Mouse (Mus musculus): ENCODE data around the gene Gstp1. TPM values are rescaled to one million over a fixed set of nuclear protein-coding genes. Genes with fewer than 3 reads are reported as not detected.

Gene Gstp1
- polyA plus RNA-seq, 1 experiment from 2014 or later: 1,107 TPM

GRCm38 (mm10) chr19:4000949-4001525 is 36.7 kb downstream of the Gstp1 start:
- peak overlapping the region; percentile 99 for H3K27ac ChIP-seq (ENCODE audit: low read length)
- peak overlapping the region; percentile 96 for H3K4me2 ChIP-seq (ENCODE audit: low read depth, low read length)
- ATAC-seq: peak; percentile 11
- 16% methylated on average over 17 of the region's 17 CpGs for WGBS
- peaks cover 23% of the 10 kb centered on the region for H3K4me1 ChIP-seq (ENCODE audit: control insufficient read depth, insufficient read depth, low read length)
- peak overlapping the region; percentile 95 for H3K9ac ChIP-seq (ENCODE audit: low read depth, low read length)
- H3K36me3 ChIP-seq (ENCODE audit: control insufficient read depth, insufficient read depth, low read length): no peaks in the 10 kb centered on the region
- H3K9me3 ChIP-seq (ENCODE audit: control insufficient read depth, low read length): no peaks in the 10 kb centered on the region
- no peaks in the 10 kb centered on the region for H3K27me3 ChIP-seq (replicated peaks; ENCODE audit: control insufficient read depth, insufficient read depth, low read length)
- H3K4me3 ChIP-seq (ENCODE audit: low read length): peak overlapping the region; percentile 85

- H3K4me1 ChIP-seq (ENCODE audit: control insufficient read depth, insufficient read depth, low read length): peaks cover 23% of the 10 kb centered on the region
- peak within 1 kb of the TSS; percentile 85 for H3K4me3 ChIP-seq (ENCODE audit: low read length)
- H3K4me2 ChIP-seq (ENCODE audit: low read depth, low read length): peak within 1 kb of the TSS; percentile 96
- peak; percentile 92 for ATAC-seq
- H3K9me3 ChIP-seq (ENCODE audit: control insufficient read depth, low read length): no peaks in the 10 kb centered on the region
- WGBS: under 1% methylated on average over 64 of the region's 64 CpGs
- H3K27me3 ChIP-seq (replicated peaks; ENCODE audit: control insufficient read depth, insufficient read depth, low read length): no peaks in the 10 kb centered on the region
- peak within 1 kb of the TSS; percentile 95 for H3K9ac ChIP-seq (ENCODE audit: low read depth, low read length)
- H3K36me3 ChIP-seq (ENCODE audit: control insufficient read depth, insufficient read depth, low read length): no peaks in the 10 kb centered on the region
- H3K27ac ChIP-seq (ENCODE audit: low read length): peak within 1 kb of the TSS; percentile 99
Measured at GRCm38 (mm10) chr19:4000119-4000900, 37.5 kb downstream of the Gstp1 start, which contains the start of the genes Nudt8 and Gm49405. Gene Nudt8 (plus strand): TSS chr19:4000580. Gene Gm49405 (plus strand): TSS chr19:4000626.

GRCm38 (mm10) chr19:3999121-3999730 is 38.6 kb downstream of the Gstp1 start:
- Histone ChIP-seq H3K4me2 (ENCODE audit: low read depth, low read length) (peak overlapping the region; percentile 96), H3K4me3 (ENCODE audit: low read length) (no peak overlapping the region)
- no peak for ATAC-seq

GRCm38 (mm10) chr19:3998335-3998734 is 39.5 kb downstream of the Gstp1 start:
- no peak overlapping the region for H3K9ac ChIP-seq (ENCODE audit: low read depth, low read length)
- H3K4me2 ChIP-seq (ENCODE audit: low read depth, low read length): no peak overlapping the region
- no peaks in the 10 kb centered on the region for H3K36me3 ChIP-seq (ENCODE audit: control insufficient read depth, insufficient read depth, low read length)
- WGBS: 76% methylated on average over 8 of the region's 8 CpGs
- no peaks in the 10 kb centered on the region for H3K27me3 ChIP-seq (replicated peaks; ENCODE audit: control insufficient read depth, insufficient read depth, low read length)
- no peak overlapping the region for H3K4me3 ChIP-seq (ENCODE audit: low read length)
- ATAC-seq: no peak
- H3K27ac ChIP-seq (ENCODE audit: low read length): no peak overlapping the region
- no peaks in the 10 kb centered on the region for H3K9me3 ChIP-seq (ENCODE audit: control insufficient read depth, low read length)
- H3K4me1 ChIP-seq (ENCODE audit: control insufficient read depth, insufficient read depth, low read length): peaks cover 23% of the 10 kb centered on the region

More at GRCm38 (mm10) chr19:3999121-3999730, 38.6 kb downstream of the Gstp1 start:
- Histone ChIP-seq H3K9me3 (ENCODE audit: control insufficient read depth, low read length) (no peaks in the 10 kb centered on the region), H3K4me1 (ENCODE audit: control insufficient read depth, insufficient read depth, low read length) (peaks cover 23% of the 10 kb centered on the region), H3K36me3 (ENCODE audit: control insufficient read depth, insufficient read depth, low read length) (no peaks in the 10 kb centered on the region), H3K27me3 (replicated peaks; ENCODE audit: control insufficient read depth, insufficient read depth, low read length) (no peaks in the 10 kb centered on the region), H3K27ac (ENCODE audit: low read length) (no peak overlapping the region), H3K9ac (ENCODE audit: low read depth, low read length) (peak overlapping the region; percentile 95)
- 83% methylated on average over 9 of the region's 9 CpGs for WGBS

GRCm38 (mm10) chr19:3997231-3997630 is 40.6 kb downstream of the Gstp1 start:
- ATAC-seq: no peak
- Histone ChIP-seq H3K4me1 (ENCODE audit: control insufficient read depth, insufficient read depth, low read length) (peaks cover 25% of the 10 kb centered on the region), H3K36me3 (ENCODE audit: control insufficient read depth, insufficient read depth, low read length) (no peaks in the 10 kb centered on the region), H3K4me2 (ENCODE audit: low read depth, low read length) (no peak overlapping the region), H3K9me3 (ENCODE audit: control insufficient read depth, low read length) (no peaks in the 10 kb centered on the region), H3K9ac (ENCODE audit: low read depth, low read length) (0 out of 2 replicates have a peak overlapping the region, but pooled peaks have one; percentile 19), H3K4me3 (ENCODE audit: low read length) (no peak overlapping the region), H3K27ac (ENCODE audit: low read length) (no peak overlapping the region), H3K27me3 (replicated peaks; ENCODE audit: control insufficient read depth, insufficient read depth, low read length) (no peaks in the 10 kb centered on the region)
- WGBS: 48% methylated on average over 8 of the region's 8 CpGs

- 82% methylated on average over 8 of the region's 8 CpGs for whole genome bisulfite sequencing
- peaks cover 20% of the 10 kb centered on the region for H3K4me1 ChIP-seq (ENCODE audit: control insufficient read depth, insufficient read depth, low read length)
- no peak overlapping the region for H3K9ac ChIP-seq (ENCODE audit: low read depth, low read length)
- ATAC-seq: no peak
- no peak overlapping the region for H3K4me3 ChIP-seq (ENCODE audit: low read length)
- no peak overlapping the region for H3K27ac ChIP-seq (ENCODE audit: low read length)
- no peaks in the 10 kb centered on the region for H3K9me3 ChIP-seq (ENCODE audit: control insufficient read depth, low read length)
- no peak overlapping the region for H3K4me2 ChIP-seq (ENCODE audit: low read depth, low read length)
- no peaks in the 10 kb centered on the region for H3K27me3 ChIP-seq (replicated peaks; ENCODE audit: control insufficient read depth, insufficient read depth, low read length)
- no peaks in the 10 kb centered on the region for H3K36me3 ChIP-seq (ENCODE audit: control insufficient read depth, insufficient read depth, low read length)
Measured at GRCm38 (mm10) chr19:3996747-3997146, 41.0 kb downstream of the Gstp1 start.

DNA sequence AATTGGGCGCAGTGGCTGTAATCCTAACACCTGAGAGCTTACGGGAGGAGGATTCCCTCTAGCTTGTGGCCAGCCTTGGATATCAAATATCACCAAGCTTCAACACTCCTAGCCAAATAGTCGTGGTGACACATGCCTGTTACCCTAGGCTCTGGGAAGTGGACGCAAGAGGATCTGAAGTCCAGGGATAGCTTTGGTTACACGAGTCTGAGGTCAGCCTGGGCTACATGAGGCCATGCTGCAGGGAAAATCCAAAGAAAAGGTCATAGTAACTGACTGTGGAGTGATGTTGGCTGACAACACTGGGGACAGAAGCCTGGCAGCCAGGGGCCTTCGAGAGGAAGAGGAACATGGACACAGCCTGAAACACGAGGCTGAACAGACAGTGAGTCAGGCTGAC is 41.7 kb downstream of the Gstp1 start:
- Histone ChIP-seq H3K9ac (ENCODE audit: low read depth, low read length) (no peak overlapping the region), H3K27me3 (replicated peaks; ENCODE audit: control insufficient read depth, insufficient read depth, low read length) (no peaks in the 10 kb centered on the region), H3K9me3 (ENCODE audit: control insufficient read depth, low read length) (no peaks in the 10 kb centered on the region), H3K36me3 (ENCODE audit: control insufficient read depth, insufficient read depth, low read length) (no peaks in the 10 kb centered on the region), H3K4me2 (ENCODE audit: low read depth, low read length) (no peak overlapping the region), H3K27ac (ENCODE audit: low read length) (no peak overlapping the region), H3K4me3 (ENCODE audit: low read length) (no peak overlapping the region), H3K4me1 (ENCODE audit: control insufficient read depth, insufficient read depth, low read length) (peaks cover 14% of the 10 kb centered on the region)
- WGBS: 76% methylated on average over 7 of the region's 7 CpGs
- no peak for ATAC-seq

- H3K36me3 ChIP-seq (ENCODE audit: control insufficient read depth, insufficient read depth, low read length): no peaks in the 10 kb centered on the region
- H3K27ac ChIP-seq (ENCODE audit: low read length): no peak overlapping the region
- H3K4me1 ChIP-seq (ENCODE audit: control insufficient read depth, insufficient read depth, low read length): peaks cover 12% of the 10 kb centered on the region
- no peaks in the 10 kb centered on the region for H3K27me3 ChIP-seq (replicated peaks; ENCODE audit: control insufficient read depth, insufficient read depth, low read length)
- WGBS: 71% methylated on average over 3 of the region's 3 CpGs
- no peak overlapping the region for H3K9ac ChIP-seq (ENCODE audit: low read depth, low read length)
- H3K4me3 ChIP-seq (ENCODE audit: low read length): no peak overlapping the region
- H3K4me2 ChIP-seq (ENCODE audit: low read depth, low read length): no peak overlapping the region
- H3K9me3 ChIP-seq (ENCODE audit: control insufficient read depth, low read length): no peaks in the 10 kb centered on the region
- no peak for ATAC-seq
Measured at GRCm38 (mm10) chr19:3995505-3995904, 42.3 kb downstream of the Gstp1 start.

DNA sequence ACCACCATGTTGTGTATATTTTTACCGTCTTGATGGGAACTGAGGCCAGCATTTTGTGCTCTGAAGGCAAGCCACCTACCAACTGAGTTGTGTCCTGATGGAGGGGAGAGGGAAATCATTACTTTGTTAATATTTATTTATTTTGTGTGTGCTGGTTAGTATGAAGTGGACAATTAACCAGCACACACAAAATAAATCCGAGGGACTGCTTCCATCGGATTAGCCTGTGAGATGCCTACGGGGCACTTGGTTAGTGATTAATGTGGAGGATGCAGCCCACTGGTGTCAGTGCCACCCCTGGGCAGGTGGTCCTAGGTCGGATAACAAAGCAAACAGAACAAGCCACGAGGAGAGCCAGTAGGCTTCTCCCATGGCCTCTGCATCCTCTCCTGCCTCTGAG is 42.9 kb downstream of the Gstp1 start:
- WGBS: 62% methylated on average over 6 of the region's 6 CpGs
- Histone ChIP-seq H3K4me1 (ENCODE audit: control insufficient read depth, insufficient read depth, low read length) (peaks cover 12% of the 10 kb centered on the region), H3K4me3 (ENCODE audit: low read length) (no peak overlapping the region), H3K36me3 (ENCODE audit: control insufficient read depth, insufficient read depth, low read length) (no peaks in the 10 kb centered on the region), H3K4me2 (ENCODE audit: low read depth, low read length) (no peak overlapping the region), H3K27ac (ENCODE audit: low read length) (no peak overlapping the region), H3K9me3 (ENCODE audit: control insufficient read depth, low read length) (no peaks in the 10 kb centered on the region), H3K27me3 (replicated peaks; ENCODE audit: control insufficient read depth, insufficient read depth, low read length) (no peaks in the 10 kb centered on the region), H3K9ac (ENCODE audit: low read depth, low read length) (no peak overlapping the region)
- no peak for ATAC-seq
